Mouse (Mus musculus): Measurements from ENCODE around the gene Sec14l5.

Gene Sec14l5

GRCm38 (mm10) chr16:5153299-5154026, 6.6 kb downstream of the Sec14l5 start:
- DNase-seq (ENCODE audit: extremely low spot score) = no peak

GRCm38 (mm10) chr16:5155014-5155413, 8.1 kb downstream of the Sec14l5 start:
- no peak for DNase-seq (ENCODE audit: extremely low spot score)

- DNase-seq (ENCODE audit: extremely low spot score) = no peak
These were observed 9.6 kb downstream of the Sec14l5 start for GRCm38 (mm10) chr16:5156495-5156894.

- DNase-seq (ENCODE audit: extremely low spot score) = no peak
These were observed 10.2 kb downstream of the Sec14l5 start for GRCm38 (mm10) chr16:5157113-5157512.

GRCm38 (mm10) chr16:5159248-5159647, 12.3 kb downstream of the Sec14l5 start:
- no peak for DNase-seq (ENCODE audit: extremely low spot score)

GRCm38 (mm10) chr16:5164327-5164726, 17.4 kb downstream of the Sec14l5 start:
- DNase-seq (ENCODE audit: extremely low spot score) = no peak

GRCm38 (mm10) chr16:5168038-5168437, 21.1 kb downstream of the Sec14l5 start:
- no peak for DNase-seq (ENCODE audit: extremely low spot score)

GRCm38 (mm10) chr16:5168829-5169228, 21.9 kb downstream of the Sec14l5 start:
- no peak for DNase-seq (ENCODE audit: extremely low spot score)

GRCm38 (mm10) chr16:5172636-5173035, 25.7 kb downstream of the Sec14l5 start:
- no peak for DNase-seq (ENCODE audit: extremely low spot score)

- no peak for DNase-seq (ENCODE audit: extremely low spot score)
These were observed 36.5 kb downstream of the Sec14l5 start for GRCm38 (mm10) chr16:5183310-5183975.

- DNase-seq (ENCODE audit: extremely low spot score) = no peak
These were observed 37.2 kb downstream of the Sec14l5 start for GRCm38 (mm10) chr16:5184101-5184500.

- DNase-seq (ENCODE audit: extremely low spot score) = no peak
These were observed 38.0 kb downstream of the Sec14l5 start for GRCm38 (mm10) chr16:5184956-5185355.

GRCm38 (mm10) chr16:5185691-5186090, 38.8 kb downstream of the Sec14l5 start:
- DNase-seq (ENCODE audit: extremely low spot score) = no peak

- no peak for DNase-seq (ENCODE audit: extremely low spot score)
These were observed 39.3 kb downstream of the Sec14l5 start for GRCm38 (mm10) chr16:5186234-5186633.

GRCm38 (mm10) chr16:5195080-5195479, 48.2 kb downstream of the Sec14l5 start:
- peak; percentile 48 for DNase-seq (ENCODE audit: extremely low spot score)

GRCm38 (mm10) chr16:5202681-5203080, 55.8 kb downstream of the Sec14l5 start:
- peak; percentile 44 for DNase-seq (ENCODE audit: extremely low spot score)

GRCm38 (mm10) chr16:5203200-5203599, 56.3 kb downstream of the Sec14l5 start:
- DNase-seq (ENCODE audit: extremely low spot score) = no peak

GRCm38 (mm10) chr16:5203668-5204433, 56.9 kb downstream of the Sec14l5 start, which contains the start of gene Nagpa:
Gene Nagpa (minus strand): TSS chr16:5204012.
- DNase-seq (ENCODE audit: extremely low spot score) = peak; percentile 82

GRCm38 (mm10) chr16:5205431-5205970, 58.6 kb downstream of the Sec14l5 start:
- no peak for DNase-seq (ENCODE audit: extremely low spot score)

GRCm38 (mm10) chr16:5206051-5206450, 59.1 kb downstream of the Sec14l5 start:
- no peak for DNase-seq (ENCODE audit: extremely low spot score)

GRCm38 (mm10) chr16:5210365-5210764, 63.5 kb downstream of the Sec14l5 start:
- no peak for DNase-seq (ENCODE audit: extremely low spot score)

- no peak for DNase-seq (ENCODE audit: extremely low spot score)
These were observed 65.2 kb downstream of the Sec14l5 start for GRCm38 (mm10) chr16:5212150-5212549.

Measured in embryo, embryonic 9.5 days (tissue).